Mouse (Mus musculus): Measurements from ENCODE around the gene Zcchc4. TPM values are rescaled to one million over a fixed set of nuclear protein-coding genes. Genes with fewer than 3 reads are reported as not detected.

Gene Zcchc4
- polyA plus RNA-seq, 1 experiment, result 10.3 TPM

DNA sequence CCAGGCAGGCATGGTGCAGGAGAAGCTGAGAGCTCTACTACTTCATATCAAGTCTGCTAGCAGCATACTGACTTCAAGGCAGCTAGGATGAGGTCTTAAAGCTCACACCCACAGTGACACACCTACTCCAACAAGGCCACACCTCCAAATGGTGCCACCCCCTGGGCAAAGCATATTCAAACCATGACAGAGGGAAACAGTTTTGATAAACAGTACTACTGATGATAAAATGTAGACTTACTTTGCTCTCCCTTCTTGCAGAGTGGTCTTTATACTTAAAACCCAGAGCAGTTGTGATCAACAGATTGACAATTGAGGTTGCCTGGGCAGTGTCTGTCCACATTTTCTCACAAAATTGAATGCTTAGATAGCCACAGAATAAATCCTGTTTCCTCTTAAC is 57.8 kb downstream of the Zcchc4 start:
- no peak overlapping the region for H3K27ac ChIP-seq (ENCODE audit: control insufficient read depth, insufficient read depth, low read depth, low read length, poor library complexity)
- H3K4me3 ChIP-seq (replicated peaks; ENCODE audit: control insufficient read depth, low read depth, low read length), result no peak overlapping the region
- H3K4me1 ChIP-seq (ENCODE audit: control insufficient read depth, insufficient read depth, low read length), result peaks cover 2% of the 10 kb centered on the region
- no peak for TF ChIP-seq POLR2A (IDR thresholded peaks at IDR 0.05; ENCODE audit: borderline replicate concordance, control insufficient read depth, low read depth, low read length)
- no peak for TF ChIP-seq CTCF (IDR thresholded peaks at IDR 0.05; ENCODE audit: control insufficient read depth, insufficient read depth, low read length)

- Histone ChIP-seq H3K4me1 (ENCODE audit: control insufficient read depth, insufficient read depth, low read length) (peaks cover 2% of the 10 kb centered on the region), H3K27ac (ENCODE audit: control insufficient read depth, insufficient read depth, low read depth, low read length, poor library complexity) (peak within 1 kb of the TSS; percentile 82), H3K4me3 (replicated peaks; ENCODE audit: control insufficient read depth, low read depth, low read length) (peak within 1 kb of the TSS; percentile 73)
- under 1% methylated on average over 50 of the region's 50 CpGs for WGBS
- TF ChIP-seq CTCF (IDR thresholded peaks at IDR 0.05; ENCODE audit: control insufficient read depth, insufficient read depth, low read length) (no peak), POLR2A (IDR thresholded peaks at IDR 0.05; ENCODE audit: borderline replicate concordance, control insufficient read depth, low read depth, low read length) (peak; percentile 89)
Observed at GRCm38 (mm10) chr5:52833761-52834274, 58.6 kb downstream of the Zcchc4 start, which contains the start of gene Anapc4. Gene Anapc4, plus strand, starts transcription at chr5:52834012.

DNA sequence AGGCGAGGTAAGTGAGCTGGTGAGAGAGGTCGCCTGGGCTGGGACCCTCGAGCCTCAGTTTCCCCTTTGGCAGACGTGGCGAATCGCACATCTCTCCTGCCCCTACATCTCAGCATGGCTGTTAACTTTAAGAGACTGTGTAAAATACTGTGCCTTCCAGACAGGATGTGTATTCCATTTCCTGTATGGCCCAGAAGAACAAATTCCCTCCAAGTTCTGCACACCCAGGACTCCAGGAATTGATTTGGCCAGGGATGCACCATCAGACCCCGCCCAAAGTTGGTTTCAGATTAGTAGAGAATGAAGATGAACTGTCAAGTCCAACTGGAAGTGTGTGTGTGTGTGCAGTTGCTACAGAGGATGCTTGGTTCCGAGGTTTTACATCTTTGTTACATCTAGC is 59.2 kb downstream of the Zcchc4 start:
- WGBS, result 4% methylated on average over 8 of the region's 8 CpGs
- Histone ChIP-seq H3K27ac (ENCODE audit: control insufficient read depth, insufficient read depth, low read depth, low read length, poor library complexity) (peak overlapping the region; percentile 82), H3K4me1 (ENCODE audit: control insufficient read depth, insufficient read depth, low read length) (peaks cover 2% of the 10 kb centered on the region), H3K4me3 (replicated peaks; ENCODE audit: control insufficient read depth, low read depth, low read length) (peak overlapping the region; percentile 73)
- TF ChIP-seq CTCF (IDR thresholded peaks at IDR 0.05; ENCODE audit: control insufficient read depth, insufficient read depth, low read length) (no peak), POLR2A (IDR thresholded peaks at IDR 0.05; ENCODE audit: borderline replicate concordance, control insufficient read depth, low read depth, low read length) (no peak)

DNA sequence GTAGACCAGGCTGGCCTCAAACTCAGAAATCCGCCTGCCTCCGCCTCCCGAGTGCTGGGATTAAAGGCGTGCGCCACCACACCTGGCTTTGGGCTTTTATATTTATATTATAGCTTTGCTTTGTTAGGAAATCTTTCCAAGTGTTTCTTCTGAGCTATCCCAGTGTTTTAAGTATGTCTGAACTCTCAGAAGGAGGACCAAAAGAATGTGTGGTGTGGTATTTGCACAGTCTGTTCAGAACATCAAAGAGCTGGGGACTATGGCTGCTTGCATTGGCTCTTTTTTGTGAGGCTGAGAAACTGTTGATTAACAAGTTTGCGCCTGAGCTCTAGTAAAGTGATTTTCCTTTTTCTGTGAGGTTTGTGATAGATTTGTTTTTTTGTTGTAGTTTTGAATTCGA is 69.1 kb downstream of the Zcchc4 start:
- 90% methylated on average over 7 of the region's 7 CpGs for WGBS

GRCm38 (mm10) chr5:52855727-52856126 is 80.5 kb downstream of the Zcchc4 start:
- no peak overlapping the region for H3K27ac ChIP-seq (ENCODE audit: control insufficient read depth, insufficient read depth, low read depth, low read length, poor library complexity)
- H3K4me1 ChIP-seq (ENCODE audit: control insufficient read depth, insufficient read depth, low read length), result no peaks in the 10 kb centered on the region
- no peak overlapping the region for H3K4me3 ChIP-seq (replicated peaks; ENCODE audit: control insufficient read depth, low read depth, low read length)
- 97% methylated on average over 5 of the region's 5 CpGs for WGBS
- TF ChIP-seq POLR2A (IDR thresholded peaks at IDR 0.05; ENCODE audit: borderline replicate concordance, control insufficient read depth, low read depth, low read length) (no peak), CTCF (IDR thresholded peaks at IDR 0.05; ENCODE audit: control insufficient read depth, insufficient read depth, low read length) (no peak)

More for the DNA sequence above, 69.1 kb downstream of the Zcchc4 start:
- Histone ChIP-seq H3K4me1 (ENCODE audit: control insufficient read depth, insufficient read depth, low read length) (no peaks in the 10 kb centered on the region), H3K27ac (ENCODE audit: control insufficient read depth, insufficient read depth, low read depth, low read length, poor library complexity) (no peak overlapping the region), H3K4me3 (replicated peaks; ENCODE audit: control insufficient read depth, low read depth, low read length) (no peak overlapping the region)
- TF ChIP-seq CTCF (IDR thresholded peaks at IDR 0.05; ENCODE audit: control insufficient read depth, insufficient read depth, low read length) (no peak), POLR2A (IDR thresholded peaks at IDR 0.05; ENCODE audit: borderline replicate concordance, control insufficient read depth, low read depth, low read length) (no peak)

- no peaks in the 10 kb centered on the region for H3K4me1 ChIP-seq (ENCODE audit: control insufficient read depth, insufficient read depth, low read length)
- H3K27ac ChIP-seq (ENCODE audit: control insufficient read depth, insufficient read depth, low read depth, low read length, poor library complexity), result no peak overlapping the region
- TF ChIP-seq POLR2A (IDR thresholded peaks at IDR 0.05; ENCODE audit: borderline replicate concordance, control insufficient read depth, low read depth, low read length) (no peak), CTCF (IDR thresholded peaks at IDR 0.05; ENCODE audit: control insufficient read depth, insufficient read depth, low read length) (no peak)
- 74% methylated on average over 8 of the region's 8 CpGs for WGBS
- H3K4me3 ChIP-seq (replicated peaks; ENCODE audit: control insufficient read depth, low read depth, low read length), result no peak overlapping the region
Observed at GRCm38 (mm10) chr5:52864446-52864845, 89.2 kb downstream of the Zcchc4 start.

DNA sequence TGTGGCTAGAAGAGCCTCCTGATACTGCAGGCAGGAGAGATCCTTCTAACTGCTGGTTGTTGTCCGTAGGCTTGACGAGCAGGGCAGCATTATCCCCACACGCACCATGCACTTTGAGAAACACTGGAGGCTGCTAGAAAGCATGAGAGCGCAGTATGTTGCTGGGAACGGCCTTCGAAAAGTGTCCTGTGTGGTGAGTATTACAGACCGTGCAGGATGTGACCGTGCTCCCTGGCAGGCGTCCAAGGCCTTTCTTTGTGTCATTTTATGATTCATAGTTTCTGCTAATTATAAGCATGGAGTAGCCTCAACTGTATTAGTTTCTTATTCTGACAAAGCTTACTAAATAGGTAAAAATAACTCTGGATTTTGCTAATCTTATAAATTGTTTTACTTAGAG is 90.6 kb downstream of the Zcchc4 start:
- Histone ChIP-seq H3K4me1 (ENCODE audit: control insufficient read depth, insufficient read depth, low read length) (no peaks in the 10 kb centered on the region), H3K4me3 (replicated peaks; ENCODE audit: control insufficient read depth, low read depth, low read length) (no peak overlapping the region), H3K27ac (ENCODE audit: control insufficient read depth, insufficient read depth, low read depth, low read length, poor library complexity) (no peak overlapping the region)
- TF ChIP-seq CTCF (IDR thresholded peaks at IDR 0.05; ENCODE audit: control insufficient read depth, insufficient read depth, low read length), result no peak
- 24% methylated on average over 9 of the region's 9 CpGs for whole genome bisulfite sequencing

GRCm38 (mm10) chr5:52866361-52867155 is 91.3 kb downstream of the Zcchc4 start:
- no peak for TF ChIP-seq POLR2A (IDR thresholded peaks at IDR 0.05; ENCODE audit: borderline replicate concordance, control insufficient read depth, low read depth, low read length)
- no peak for TF ChIP-seq CTCF (IDR thresholded peaks at IDR 0.05; ENCODE audit: control insufficient read depth, insufficient read depth, low read length)
- Histone ChIP-seq H3K4me3 (replicated peaks; ENCODE audit: control insufficient read depth, low read depth, low read length) (no peak overlapping the region), H3K27ac (ENCODE audit: control insufficient read depth, insufficient read depth, low read depth, low read length, poor library complexity) (no peak overlapping the region), H3K4me1 (ENCODE audit: control insufficient read depth, insufficient read depth, low read length) (no peaks in the 10 kb centered on the region)
- 74% methylated on average over 18 of the region's 18 CpGs for WGBS
